Mouse (Mus musculus) intestine, embryonic 15.5 days (tissue): ENCODE data around the gene Krtap27-1. TPM values are rescaled to one million over a fixed set of nuclear protein-coding genes. Genes with fewer than 3 reads are reported as not detected.
A peak's percentile ranks its signal among the peaks of the same experiment; 100 is the strongest.

Experiments used
- ATAC-seq: fragments of 200-750 bp; cut with Nextera tagmentation; 2 replicates; pipeline ENCODE4 v1.8.0; 2017; ENCODE audit warnings: moderate TSS enrichment, moderate library complexity
- H3K27ac ChIP-seq: fragments of 300-500 bp; sonication (generic); 2 replicates; pipeline ENCODE4 v1.5.1; 2015; ENCODE audit warnings: mild to moderate bottlenecking, inconsistent platforms
- H3K27me3 ChIP-seq: fragments of 300-500 bp; sonication (generic); replicated peaks from 2 replicates; pipeline ENCODE4 v1.6.1; 2015; ENCODE audit warnings: inconsistent platforms
- H3K36me3 ChIP-seq: fragments of 300-500 bp; sonication (generic); 2 replicates; pipeline ENCODE4 v1.6.1; 2015; ENCODE audit warnings: inconsistent platforms
- H3K4me1 ChIP-seq: fragments of 300-500 bp; sonication (generic); replicated peaks from 2 replicates; pipeline ENCODE4 v1.6.1; 2015; ENCODE audit warnings: inconsistent platforms
- H3K4me2 ChIP-seq: fragments of 300-500 bp; sonication (generic); replicated peaks from 2 replicates; pipeline ENCODE4 v1.6.1; 2015; ENCODE audit warnings: mild to moderate bottlenecking, inconsistent platforms
- H3K4me3 ChIP-seq: fragments of 300-500 bp; sonication (generic); replicated peaks from 2 replicates; pipeline ENCODE4 v1.5.1; 2015; ENCODE audit warnings: inconsistent platforms
- H3K9ac ChIP-seq: fragments of 300-500 bp; sonication (generic); 2 replicates; pipeline ENCODE4 v1.6.1; 2015; ENCODE audit warnings: inconsistent platforms
- H3K9me3 ChIP-seq: fragments of 300-500 bp; sonication (generic); 2 replicates; pipeline ENCODE4 v1.6.1; 2016; ENCODE audit warnings: inconsistent platforms
- WGBS: fragments of 180-500 bp; shearing (Covaris S2); methylation state at CpG from one replicate; pipeline ENCODE4 v1.1.7; 2015; 5-methylcytosine and 5-hydroxymethylcytosine counted together
- polyA plus RNA-seq: library from polyadenylated mRNA; unstranded; fragments of >200 nt; fragmentation: Nextera tagmentation; extraction: Ambion mirVana; gene quantifications from 2 replicates; pipeline ENCODE4 v1.2.1, GENCODE M21; 2015

Krtap27-1 gene
- polyA plus RNA-seq, 1 experiment from 2014 or later: not detected

DNA sequence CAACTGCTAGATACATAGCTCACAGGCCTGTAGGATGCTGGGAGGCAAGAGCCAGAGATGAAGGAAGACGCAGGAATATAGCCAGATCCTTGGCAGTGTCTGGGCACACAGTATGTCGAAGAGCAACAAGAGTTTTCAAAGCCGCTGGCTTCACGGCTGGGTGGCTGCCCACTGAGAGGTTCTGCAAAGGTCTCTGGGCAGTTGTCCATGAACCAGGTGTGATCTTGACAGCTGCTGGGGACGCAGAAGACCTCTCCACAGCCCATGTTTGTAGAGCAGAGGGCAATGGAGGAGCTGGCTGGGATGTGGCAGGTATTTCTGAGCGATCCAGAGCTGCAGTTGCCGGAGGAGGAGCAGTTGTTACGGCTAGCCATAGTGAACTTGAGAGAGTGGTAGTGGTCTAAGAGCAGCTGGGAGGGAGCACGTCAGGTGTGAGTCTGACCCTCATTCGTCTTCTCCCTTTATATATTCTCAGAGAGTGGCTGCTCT, 24.1 kb downstream of the Krtap27-1 start, which contains the start of gene Krtap26-1:
Krtap26-1 (minus strand) TSS at position 439 of the 489 bp plus-strand sequence.
- Histone ChIP-seq H3K36me3 (no peaks in the 10 kb centered on the region), H3K9me3 (no peaks in the 10 kb centered on the region), H3K4me2 (0 out of 2 replicates have a peak within 1 kb of the TSS, but pooled peaks have one; percentile 1), H3K4me3 (no peak within 1 kb of the TSS), H3K27me3 (no peaks in the 10 kb centered on the region), H3K27ac (peak within 1 kb of the TSS; percentile 62), H3K9ac (no peak within 1 kb of the TSS), H3K4me1 (no peaks in the 10 kb centered on the region)
- ATAC-seq: no peak
- 80% methylated on average over 10 of the region's 10 CpGs for WGBS

DNA sequence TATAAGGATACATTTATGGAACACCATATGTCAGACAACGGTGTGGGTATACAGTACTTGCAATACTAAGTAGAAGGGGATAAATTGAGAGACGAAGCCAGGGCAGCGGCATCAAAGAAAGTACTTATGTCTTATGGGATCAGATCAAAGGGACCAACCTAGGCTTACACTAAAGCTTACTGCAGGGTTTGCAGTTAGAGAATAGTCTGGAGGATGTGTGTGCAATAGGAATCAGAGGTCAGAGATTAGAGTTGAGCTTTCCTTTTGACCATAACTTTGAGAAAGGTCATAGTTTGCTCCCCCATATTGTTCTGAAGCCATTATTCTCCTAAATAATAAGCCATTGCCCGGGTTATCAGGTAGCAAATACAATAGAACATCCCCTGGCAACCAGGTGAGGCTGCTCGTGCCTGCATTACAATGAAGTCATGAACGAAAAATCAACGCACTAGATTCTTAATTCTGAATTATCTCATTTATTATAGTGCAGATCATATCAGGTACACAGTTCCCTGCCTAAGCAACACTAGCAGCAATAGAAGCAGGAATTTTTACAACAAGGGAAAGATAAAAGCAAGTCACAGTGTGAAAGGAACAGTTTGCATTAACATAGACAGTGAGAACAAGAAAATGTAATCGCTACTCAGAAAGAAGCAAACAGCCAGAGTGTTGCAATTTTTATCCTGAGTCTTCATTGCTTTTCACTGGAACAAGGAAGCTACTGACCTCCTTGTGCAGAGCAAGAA, 24.9 kb downstream of the Krtap27-1 start:
- H3K27ac ChIP-seq: peak overlapping the region; percentile 62; the same call in 1 of the 2 replicates
- H3K4me1 ChIP-seq: no peaks in the 10 kb centered on the region
- 0 out of 2 replicates have a peak overlapping the region, but pooled peaks have one; percentile 1 for H3K4me2 ChIP-seq
- no peak overlapping the region for H3K4me3 ChIP-seq
- no peaks in the 10 kb centered on the region for H3K9me3 ChIP-seq
- peak; percentile 83 for ATAC-seq
- H3K36me3 ChIP-seq: no peaks in the 10 kb centered on the region
- no peaks in the 10 kb centered on the region for H3K27me3 ChIP-seq
- WGBS: 68% methylated on average over 8 of the region's 8 CpGs
- H3K9ac ChIP-seq: no peak overlapping the region

DNA sequence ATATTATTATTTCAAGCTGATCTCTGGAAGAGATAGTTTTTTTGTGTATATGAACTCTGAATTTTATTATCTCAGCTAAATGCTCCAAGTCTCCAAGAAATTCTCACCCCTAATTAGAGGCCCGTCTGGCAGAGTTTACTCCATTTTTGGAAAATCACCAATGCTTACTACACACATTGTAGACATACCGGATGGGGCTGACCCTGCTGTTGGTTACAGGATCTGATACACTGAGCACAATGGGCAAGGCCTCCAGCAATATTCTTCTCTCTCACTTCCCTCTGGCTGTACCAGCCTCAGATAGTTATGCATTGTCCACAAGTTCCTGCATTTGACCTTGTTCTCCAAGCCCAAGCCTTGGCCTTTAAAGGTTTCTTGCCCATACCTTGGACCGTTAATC, 31.4 kb downstream of the Krtap27-1 start:
- no peak overlapping the region for H3K4me2 ChIP-seq
- ATAC-seq: no peak

DNA sequence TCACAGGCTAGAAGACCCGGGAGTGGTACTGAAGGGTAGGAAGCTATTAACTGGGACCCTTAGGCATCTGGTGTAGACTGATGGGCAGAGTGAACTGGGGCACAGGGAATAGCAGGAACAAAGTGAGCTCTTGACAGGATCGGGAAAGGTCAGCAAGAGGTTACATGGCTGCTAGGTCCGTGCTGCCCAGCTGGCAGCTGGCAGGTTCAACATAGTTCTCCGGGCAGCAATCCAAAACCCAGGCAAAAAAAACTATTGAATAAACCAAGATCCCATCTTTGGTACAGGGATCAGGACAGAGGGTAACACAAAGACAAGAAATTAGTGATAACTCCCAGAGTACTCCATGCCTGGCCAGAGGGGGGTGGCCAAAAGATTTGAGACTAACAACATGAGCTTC, 36.3 kb downstream of the Krtap27-1 start:
- Histone ChIP-seq H3K27me3 (no peaks in the 10 kb centered on the region), H3K4me1 (no peaks in the 10 kb centered on the region), H3K27ac (no peak overlapping the region), H3K9me3 (no peaks in the 10 kb centered on the region), H3K9ac (no peak overlapping the region), H3K4me3 (no peak overlapping the region), H3K36me3 (no peaks in the 10 kb centered on the region), H3K4me2 (no peak overlapping the region)
- 52% methylated on average over 4 of the region's 4 CpGs for WGBS
- no peak for ATAC-seq

More for the DNA sequence above, 31.4 kb downstream of the Krtap27-1 start:
- Histone ChIP-seq H3K4me3 (no peak overlapping the region), H3K4me1 (no peaks in the 10 kb centered on the region), H3K27ac (no peak overlapping the region), H3K9ac (no peak overlapping the region), H3K27me3 (no peaks in the 10 kb centered on the region), H3K36me3 (no peaks in the 10 kb centered on the region), H3K9me3 (no peaks in the 10 kb centered on the region)
- WGBS: 87% methylated on average over 3 of the region's 3 CpGs

DNA sequence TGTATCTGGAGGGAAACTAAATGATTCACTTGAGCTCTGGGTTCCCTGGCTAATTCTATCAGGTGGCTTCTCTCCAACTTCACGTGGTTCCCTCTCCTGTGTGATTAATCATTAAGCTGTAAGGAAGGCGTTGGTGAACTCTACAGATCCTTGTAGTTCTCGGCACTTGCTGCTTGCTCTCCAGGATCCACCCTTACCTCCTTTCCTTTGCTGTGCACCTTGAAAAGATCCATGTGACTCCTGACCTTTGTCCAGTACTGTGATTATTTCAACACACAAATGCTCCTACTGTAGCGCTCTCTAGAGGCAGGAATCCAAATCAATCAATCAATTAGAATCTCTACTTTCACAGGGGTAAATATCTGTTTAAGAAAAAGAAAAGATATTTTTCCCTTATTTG, 40.0 kb downstream of the Krtap27-1 start:
- H3K4me1 ChIP-seq: no peaks in the 10 kb centered on the region
- H3K4me3 ChIP-seq: no peak overlapping the region
- no peaks in the 10 kb centered on the region for H3K27me3 ChIP-seq
- peak; percentile 97 for ATAC-seq
- no peaks in the 10 kb centered on the region for H3K9me3 ChIP-seq
- H3K4me2 ChIP-seq: no peak overlapping the region
- 34% methylated on average over 4 of the region's 4 CpGs for WGBS
- H3K27ac ChIP-seq: peak overlapping the region; percentile 36; the same call in 1 of the 2 replicates
- H3K9ac ChIP-seq: no peak overlapping the region
- no peaks in the 10 kb centered on the region for H3K36me3 ChIP-seq

DNA sequence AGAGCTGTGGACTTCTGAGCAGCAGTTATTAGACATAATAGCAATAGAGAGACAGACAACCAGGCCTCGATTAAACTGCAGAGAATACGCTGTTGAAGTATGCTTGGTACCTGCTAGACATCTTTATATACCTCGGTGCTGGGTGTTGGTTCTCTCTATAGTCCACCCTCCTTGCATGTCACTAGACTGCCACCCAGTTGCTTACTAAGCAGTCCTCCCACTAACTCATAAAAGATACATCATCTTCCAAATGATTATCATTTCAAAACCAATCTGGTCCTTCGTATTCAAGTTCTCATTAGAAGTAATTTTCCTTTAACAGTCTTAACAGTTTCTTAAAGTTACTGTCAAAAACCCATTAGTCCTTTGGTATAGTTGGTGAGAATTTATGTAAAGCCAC, 43.9 kb downstream of the Krtap27-1 start, which contains the start of gene 2310079G19Rik:
2310079G19Rik (minus strand) TSS at position 101 of the 400 bp plus-strand sequence.
- no peak for ATAC-seq
- no peaks in the 10 kb centered on the region for H3K9me3 ChIP-seq
- no peak within 1 kb of the TSS for H3K27ac ChIP-seq
- H3K9ac ChIP-seq: no peak within 1 kb of the TSS
- no peak within 1 kb of the TSS for H3K4me2 ChIP-seq
- H3K36me3 ChIP-seq: no peaks in the 10 kb centered on the region
- WGBS: 93% methylated on average over 4 of the region's 4 CpGs
- H3K27me3 ChIP-seq: no peaks in the 10 kb centered on the region
- H3K4me3 ChIP-seq: no peak within 1 kb of the TSS
- H3K4me1 ChIP-seq: no peaks in the 10 kb centered on the region

Other genes starting within 250 kb of the Krtap27-1 start
- not detected in 2 replicates for gene Cldn17, start 164.7 kb downstream of the Krtap27-1 start, polyA plus RNA-seq
- gene Cldn8, start 108.5 kb downstream of the Krtap27-1 start, polyA plus RNA-seq: 72.7 and 77.0 TPM in 2 replicates
- not detected in 2 replicates for gene Krtap24-1, start 59.4 kb downstream of the Krtap27-1 start, polyA plus RNA-seq
- gene 2310079G19Rik, start 44.0 kb downstream of the Krtap27-1 start, polyA plus RNA-seq: not detected in 2 replicates
- not detected in 2 replicates for gene Krtap26-1, start 23.9 kb downstream of the Krtap27-1 start, polyA plus RNA-seq
- not detected in 2 replicates for gene 2310061N02Rik, start 36.3 kb upstream of the Krtap27-1 start, polyA plus RNA-seq
- not detected in 2 replicates for gene Krtap13-1, start 57.2 kb upstream of the Krtap27-1 start, polyA plus RNA-seq
- not detected in 2 replicates for gene Krtap13, start 80.0 kb upstream of the Krtap27-1 start, polyA plus RNA-seq
- gene 2310034C09Rik, start 87.2 kb upstream of the Krtap27-1 start, polyA plus RNA-seq: not detected in 2 replicates
- gene 2310057N15Rik, start 102.5 kb upstream of the Krtap27-1 start, polyA plus RNA-seq: not detected in 2 replicates
- not detected in 2 replicates for gene Gm5965, start 106.2 kb upstream of the Krtap27-1 start, polyA plus RNA-seq
- gene Gm20741, start 140.5 kb upstream of the Krtap27-1 start, polyA plus RNA-seq: not detected in 2 replicates
- gene Krtap15, start 148.5 kb upstream of the Krtap27-1 start, polyA plus RNA-seq: not detected in 2 replicates
- not detected in 2 replicates for gene Krtap14, start 154.5 kb upstream of the Krtap27-1 start, polyA plus RNA-seq
- not detected in 2 replicates for gene Krtap19-1, start 197.7 kb upstream of the Krtap27-1 start, polyA plus RNA-seq
- not detected in 2 replicates for gene Krtap19-2, start 202.6 kb upstream of the Krtap27-1 start, polyA plus RNA-seq
- gene Krtap19-3, start 206.4 kb upstream of the Krtap27-1 start, polyA plus RNA-seq: not detected in 2 replicates
- gene Krtap19-4, start 213.4 kb upstream of the Krtap27-1 start, polyA plus RNA-seq: not detected in 2 replicates
- gene Krtap19-5, start 224.8 kb upstream of the Krtap27-1 start, polyA plus RNA-seq: not detected in 2 replicates